Mouse (Mus musculus) right cerebral cortex, postnatal 36 days (tissue): ENCODE measurements at regions not wholly inside any gene's neighbourhood (a gene's known extent, or its start where the extent isn't known, plus 50 kb on each side); places are given as distances from the start of the nearest gene placed in this dataset.

ENCODE experiments used
- DNase-seq, 2 experiments: peaks; one replicate each; pipeline ENCODE4 v3.0.0; 2022; ENCODE audit warnings: low spot score in 2 of 2, mixed read lengths in 1 of 2

DNA sequence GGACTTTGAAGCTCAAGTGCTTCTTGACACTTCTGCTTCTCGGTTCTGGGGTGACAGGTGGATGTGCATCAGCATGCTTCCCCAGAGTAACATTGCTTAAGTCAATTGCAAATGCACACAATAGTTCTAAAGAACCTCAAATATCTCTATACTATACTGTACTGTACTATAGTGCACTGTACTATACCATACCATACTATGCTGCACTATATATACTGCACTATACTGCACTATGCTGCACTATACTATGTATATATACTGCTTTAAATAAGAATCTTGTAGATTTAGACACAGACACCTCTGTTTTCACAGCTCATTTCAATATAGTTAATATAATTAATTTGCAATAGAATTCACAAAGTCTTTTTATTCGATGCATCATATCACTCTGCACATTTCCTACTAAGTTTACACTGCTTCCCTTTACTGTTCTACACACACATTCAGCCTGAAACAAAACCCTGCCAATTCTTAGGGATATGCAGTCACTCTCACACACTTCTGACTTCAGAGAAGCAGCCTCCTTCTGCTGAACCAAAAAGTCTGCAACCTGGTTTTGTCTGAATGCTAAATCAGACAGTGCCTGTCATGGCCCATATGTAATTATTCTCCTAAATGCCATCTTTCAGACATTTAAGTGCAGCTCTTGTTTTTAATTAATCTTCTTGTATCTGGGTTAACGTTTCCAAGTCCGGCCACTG lies 570.8 kb upstream of the Map3k7 start:
- no peak for DNase-seq

DNA sequence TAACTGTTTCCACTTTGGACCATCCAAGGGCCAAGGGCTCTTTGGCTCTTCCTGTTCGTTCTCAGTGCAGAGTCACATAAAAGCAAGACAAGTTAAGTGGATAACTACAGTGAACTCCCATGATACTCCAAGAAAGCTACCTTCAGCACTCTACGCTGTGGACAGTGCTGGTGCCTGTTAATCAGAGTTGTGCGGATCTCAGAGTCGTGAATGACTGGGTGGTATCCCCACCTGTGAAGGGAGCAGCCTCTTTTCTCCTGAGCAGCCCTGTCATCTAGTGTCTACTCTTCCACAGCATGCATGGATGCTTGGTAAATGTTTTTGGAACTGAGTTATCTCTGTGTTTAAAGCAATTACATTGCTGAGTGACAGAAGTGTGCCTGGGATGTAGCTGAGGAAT lies 568.4 kb upstream of the Map3k7 start:
- no peak for DNase-seq

DNA sequence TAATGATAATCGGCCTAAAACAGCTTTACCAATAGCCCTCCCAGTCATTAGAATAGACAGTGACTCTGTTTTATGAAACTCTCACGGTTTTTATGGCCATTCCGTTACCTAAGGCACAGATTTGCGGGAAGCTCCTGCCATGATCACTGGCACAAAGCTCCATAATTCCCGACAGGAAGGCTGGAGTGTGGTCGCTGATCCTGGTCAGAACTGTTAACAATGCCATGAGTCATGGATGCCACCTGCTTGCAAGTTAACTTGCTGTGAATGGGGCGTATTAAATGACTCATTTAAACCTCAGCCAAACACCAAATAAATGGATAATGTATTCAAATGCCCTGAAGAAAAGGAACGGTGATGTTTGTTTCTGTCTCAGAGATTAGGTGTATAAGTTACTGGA lies 559.9 kb upstream of the Map3k7 start:
- no peak for DNase-seq

DNA sequence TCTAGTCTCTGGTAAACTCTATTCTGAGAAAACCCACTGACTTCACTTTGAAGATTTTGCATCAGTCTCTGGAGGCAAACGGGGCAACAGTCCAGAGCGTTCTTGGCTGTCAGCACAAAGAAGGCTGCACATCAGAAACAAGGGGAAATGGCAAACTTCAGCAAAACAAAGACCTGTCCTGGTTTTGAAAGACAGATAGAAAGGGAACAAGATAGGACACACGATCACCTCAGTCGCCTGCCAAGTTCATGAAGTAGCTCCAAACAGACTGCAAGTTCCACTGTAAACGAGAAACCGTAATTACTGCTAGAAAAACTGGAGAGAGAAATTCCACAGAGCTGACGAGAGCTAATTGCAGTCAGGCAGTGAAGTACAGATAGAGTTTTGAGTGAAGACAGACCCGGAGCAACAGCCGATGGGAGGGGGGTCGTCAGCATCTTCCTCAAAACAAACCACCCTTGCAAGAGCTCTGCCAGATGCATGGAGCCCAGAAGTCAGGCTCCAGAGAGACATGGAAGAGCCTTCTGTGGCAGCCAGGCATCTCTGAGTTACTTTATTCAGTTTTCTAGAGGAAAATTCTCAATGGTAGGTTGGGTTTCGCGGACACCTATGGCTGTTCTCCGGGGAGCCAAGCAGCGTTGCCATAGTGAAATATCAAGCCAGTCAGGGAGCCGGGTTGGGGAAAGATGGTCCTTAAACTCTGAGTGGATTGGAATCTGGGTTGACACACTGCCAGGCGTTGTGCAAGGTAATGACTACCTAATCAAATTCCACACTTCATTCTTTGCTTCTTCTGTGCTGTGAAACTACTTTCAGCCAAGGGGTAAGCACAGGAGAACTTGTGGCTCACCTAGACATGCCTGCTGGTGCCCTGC lies 558.8 kb upstream of the Map3k7 start:
- DNase-seq, result no peak

DNA sequence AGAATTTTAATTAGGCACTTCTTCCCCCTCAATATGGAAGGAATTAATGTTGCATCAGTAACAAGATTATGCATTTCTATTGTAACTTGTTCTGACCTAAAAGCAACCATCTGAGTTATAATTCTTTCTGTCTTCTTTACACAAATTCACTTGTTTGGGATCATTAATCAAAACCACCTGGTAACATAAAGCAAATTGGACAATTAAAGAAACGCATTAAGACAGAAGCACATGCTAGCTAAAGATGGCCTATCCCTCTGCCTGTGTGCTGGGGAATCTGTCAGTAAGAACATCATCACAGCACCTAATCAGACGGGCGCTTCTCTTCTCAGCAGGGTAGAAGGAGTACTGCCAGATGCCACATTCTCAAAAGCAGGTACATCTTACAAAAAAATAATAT lies 553.7 kb upstream of the Map3k7 start:
- no peak for DNase-seq

DNA sequence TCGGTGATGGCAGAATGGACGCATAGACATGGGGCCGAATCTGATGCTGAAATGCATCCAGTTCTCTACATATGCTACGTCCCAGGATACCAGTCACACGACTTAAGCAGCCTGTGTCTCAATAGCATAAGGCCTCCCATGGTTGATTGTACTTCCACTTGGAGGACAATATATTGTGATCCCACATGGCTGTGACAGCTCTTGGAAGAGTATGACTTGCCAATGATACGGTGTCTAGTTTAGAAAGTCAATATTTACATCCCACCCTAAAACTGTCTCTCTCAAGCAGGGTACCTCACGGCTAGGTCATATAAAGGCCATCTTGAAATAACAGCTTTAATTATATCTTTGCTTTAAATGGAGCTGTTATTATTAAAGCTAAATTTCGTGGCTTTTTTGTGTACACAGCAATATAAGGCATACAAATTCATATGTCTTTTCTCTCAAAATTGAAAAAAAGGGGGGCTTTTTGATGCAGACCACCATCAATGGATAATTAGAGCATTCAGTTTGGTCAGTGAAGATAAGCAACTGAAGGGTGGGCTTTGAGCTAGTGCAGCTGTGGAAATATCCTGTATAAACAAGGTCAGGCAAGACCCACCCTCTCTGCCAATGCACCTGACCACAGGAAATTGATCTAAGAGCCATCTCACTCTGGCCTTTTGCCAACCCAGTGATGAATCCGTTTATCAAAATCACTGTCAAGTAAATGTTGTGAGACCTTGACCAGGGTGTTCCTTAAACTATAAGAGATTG lies 551.9 kb upstream of the Map3k7 start:
- no peak for DNase-seq

DNA sequence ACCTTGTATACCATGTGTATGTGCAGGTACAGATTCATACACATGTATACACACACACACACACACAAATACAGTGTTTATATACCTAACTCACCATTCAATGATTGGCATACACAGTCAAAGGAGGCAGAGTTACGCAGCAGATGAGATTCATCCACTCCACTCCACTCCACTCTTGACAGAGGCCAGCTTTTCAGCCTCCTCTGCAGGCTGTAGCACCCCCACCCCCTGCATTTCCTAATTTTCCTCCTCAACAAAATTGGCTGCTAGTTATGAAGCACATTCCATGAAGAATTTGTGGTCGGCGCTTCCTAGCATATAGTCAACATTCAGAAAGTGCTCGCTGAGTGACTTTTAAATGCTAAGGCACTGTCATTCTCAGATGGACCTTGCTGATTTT lies 546.7 kb upstream of the Map3k7 start:
- DNase-seq, result no peak

DNA sequence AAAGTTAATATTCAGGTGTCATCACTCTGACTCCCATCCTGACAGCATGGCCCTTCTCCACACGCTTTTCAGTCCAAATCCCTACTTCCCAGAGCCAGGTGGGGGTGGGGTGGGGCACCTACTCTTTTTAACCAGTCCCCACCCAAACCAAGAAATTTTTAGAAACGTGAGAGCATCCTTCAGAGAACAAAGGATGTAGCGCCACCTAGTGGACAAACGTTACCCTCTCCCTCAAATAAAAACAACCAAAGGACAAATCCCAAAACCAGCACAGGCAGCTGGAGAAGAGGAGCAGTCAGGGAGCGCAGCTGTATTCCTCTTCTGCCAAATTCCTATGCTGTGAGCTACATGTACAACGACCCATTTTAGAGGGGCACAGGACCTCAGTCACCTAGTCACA lies 544.7 kb upstream of the Map3k7 start:
- DNase-seq, result peak; percentile 32 to 49

DNA sequence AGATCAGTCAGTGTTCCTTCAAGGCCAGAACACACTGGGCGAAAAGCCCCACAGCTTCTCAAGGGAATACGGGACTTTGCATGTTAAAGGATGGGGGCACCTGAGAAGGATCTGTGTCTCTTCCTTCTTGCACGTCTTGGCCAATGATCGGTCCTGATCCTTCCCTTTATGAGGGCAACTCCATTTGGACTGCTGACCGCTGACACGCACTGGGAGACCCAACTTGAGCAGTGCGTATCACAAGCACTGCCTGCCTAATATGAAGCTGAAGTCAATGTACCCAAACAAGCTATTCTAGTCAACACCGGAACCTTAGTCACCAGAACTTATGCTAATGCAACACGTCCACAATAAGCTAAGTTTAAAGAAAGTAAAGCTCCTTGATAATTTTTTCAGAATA lies 543.7 kb upstream of the Map3k7 start:
- DNase-seq, result no peak

DNA sequence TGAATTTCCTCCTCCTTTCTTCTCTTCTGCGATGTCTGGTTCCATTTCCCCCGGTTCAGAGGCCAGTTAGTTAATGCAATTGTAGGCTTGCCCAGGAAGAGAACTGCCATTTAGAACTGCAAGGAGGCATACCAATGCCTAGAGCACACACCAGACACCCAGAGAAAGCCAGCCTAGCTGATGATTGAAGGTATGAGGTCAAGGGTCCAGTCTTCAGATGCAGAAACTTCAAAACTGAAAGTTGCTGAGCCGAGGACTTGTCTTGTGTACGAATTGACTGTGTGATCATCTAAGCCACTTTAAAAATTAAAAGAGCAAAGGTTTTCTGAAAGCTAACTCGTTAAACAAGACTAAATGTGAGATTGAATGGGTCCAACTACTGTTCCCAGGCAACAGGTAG lies 542.5 kb upstream of the Map3k7 start:
- no peak for DNase-seq

DNA sequence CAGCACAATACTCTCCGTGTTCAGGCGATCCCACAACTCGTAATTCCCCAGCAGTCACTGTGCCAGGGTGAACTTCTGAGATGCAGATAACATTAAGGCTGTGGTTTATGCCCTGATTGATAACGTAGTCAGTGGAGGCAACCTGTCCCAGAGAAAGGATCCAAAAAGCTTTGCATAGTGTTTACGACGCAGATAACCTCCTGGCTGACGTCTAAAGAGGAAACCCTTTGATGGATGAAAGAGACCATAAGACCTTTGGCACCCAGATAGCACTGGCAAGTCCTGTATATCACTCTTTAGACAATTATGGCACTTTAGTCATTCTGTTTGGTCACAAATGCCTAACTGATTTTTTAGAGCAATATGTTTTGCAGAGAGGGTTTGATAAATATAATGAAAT lies 538.8 kb upstream of the Map3k7 start:
- DNase-seq, result no peak

DNA sequence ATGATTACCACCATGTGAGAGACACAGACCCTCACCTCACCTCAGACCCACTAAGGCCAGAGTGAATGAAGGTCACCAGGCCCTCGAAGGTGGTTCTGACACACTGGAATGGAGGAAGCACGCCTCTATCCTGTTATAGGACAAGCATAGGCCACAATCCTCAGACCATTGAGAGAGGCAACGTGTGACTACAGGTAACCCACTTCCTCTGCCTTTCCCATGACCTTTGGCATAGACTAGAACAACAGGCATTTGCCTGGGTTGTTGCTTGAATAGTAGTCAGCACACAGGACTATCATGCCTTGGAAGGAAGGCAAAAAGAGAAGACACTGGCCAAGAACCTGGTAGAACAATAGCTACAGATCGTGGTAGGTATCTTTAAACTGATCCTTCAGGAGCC lies 538.2 kb upstream of the Map3k7 start:
- DNase-seq, result no peak

DNA sequence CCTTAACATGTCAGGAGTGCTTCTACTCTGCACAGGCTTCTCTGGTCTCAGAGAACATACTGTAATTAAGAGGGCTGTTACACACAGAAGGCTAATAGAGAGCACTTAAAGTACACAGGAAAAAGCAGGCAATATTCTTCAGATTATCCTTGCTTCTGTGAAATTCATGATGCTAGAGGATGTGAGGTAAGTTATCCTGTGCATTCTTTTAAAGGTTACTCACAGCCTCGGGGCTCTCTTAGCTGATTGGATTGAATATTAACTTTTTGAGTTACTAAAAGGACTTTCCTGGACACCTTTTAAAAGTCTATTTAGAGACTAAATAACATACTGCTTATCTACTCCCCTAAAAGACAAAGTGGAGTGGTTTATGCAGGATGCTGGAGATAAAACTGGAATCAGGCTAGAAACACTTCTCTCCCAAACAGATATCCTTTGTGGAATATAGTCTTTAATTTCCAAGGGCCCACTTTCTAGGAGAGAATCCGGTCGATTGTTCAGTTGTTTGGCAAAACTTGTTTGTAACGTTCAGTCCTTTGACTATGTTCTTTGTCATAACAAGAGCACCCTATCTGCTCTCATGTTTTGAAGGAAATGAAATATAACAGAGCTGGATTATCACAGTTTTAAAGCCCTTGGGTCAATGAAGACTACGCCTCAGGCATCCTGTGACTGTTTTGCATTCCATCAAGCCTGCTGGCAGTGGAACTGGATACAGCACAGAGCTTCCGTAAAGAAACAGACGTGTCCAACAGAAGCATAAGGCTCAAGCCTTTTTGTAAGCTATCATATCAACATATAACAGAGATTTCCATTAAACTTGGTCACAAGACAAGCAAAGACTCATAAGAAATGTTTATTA lies 537.5 kb upstream of the Map3k7 start:
- DNase-seq, result no peak

DNA sequence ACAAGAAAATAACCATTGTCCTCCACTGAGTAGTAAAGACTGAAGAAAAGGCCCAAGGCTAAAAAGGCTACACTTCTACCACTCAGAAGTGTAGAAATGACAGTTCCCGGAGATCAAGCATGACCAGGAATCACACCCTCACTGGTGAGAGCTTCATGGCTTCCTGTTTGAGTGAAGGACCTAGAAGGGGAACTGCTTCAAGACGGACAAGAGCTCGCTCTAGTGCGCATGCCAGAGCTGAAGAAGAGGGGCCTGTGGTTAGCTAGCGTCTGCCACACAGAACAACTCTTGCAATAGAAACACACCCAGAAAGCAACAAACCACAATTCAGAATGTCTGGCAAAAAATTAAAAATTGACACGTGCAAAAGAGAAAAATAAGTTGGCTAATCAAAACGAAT lies 530.0 kb upstream of the Map3k7 start:
- no peak for DNase-seq

DNA sequence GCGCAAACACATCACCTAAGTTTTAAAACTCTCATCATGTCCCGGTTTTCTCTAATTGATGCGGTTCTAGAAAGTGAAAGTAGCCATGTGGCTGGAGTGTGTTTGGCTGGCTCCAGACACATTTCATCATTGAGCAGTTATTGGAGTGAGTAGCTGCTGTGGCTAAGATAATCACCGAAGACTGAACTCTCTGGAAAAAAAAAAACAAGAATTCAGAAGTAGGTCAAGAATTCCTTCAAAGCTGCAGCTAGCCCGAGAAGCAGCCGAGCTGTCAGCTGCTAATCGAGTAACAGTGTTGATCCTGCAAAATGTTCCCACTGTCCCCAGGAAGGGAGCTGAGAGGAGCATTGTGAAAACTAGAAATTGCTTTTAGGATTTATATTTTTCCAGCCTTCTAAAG lies 509.0 kb upstream of the Map3k7 start:
- no peak for DNase-seq

DNA sequence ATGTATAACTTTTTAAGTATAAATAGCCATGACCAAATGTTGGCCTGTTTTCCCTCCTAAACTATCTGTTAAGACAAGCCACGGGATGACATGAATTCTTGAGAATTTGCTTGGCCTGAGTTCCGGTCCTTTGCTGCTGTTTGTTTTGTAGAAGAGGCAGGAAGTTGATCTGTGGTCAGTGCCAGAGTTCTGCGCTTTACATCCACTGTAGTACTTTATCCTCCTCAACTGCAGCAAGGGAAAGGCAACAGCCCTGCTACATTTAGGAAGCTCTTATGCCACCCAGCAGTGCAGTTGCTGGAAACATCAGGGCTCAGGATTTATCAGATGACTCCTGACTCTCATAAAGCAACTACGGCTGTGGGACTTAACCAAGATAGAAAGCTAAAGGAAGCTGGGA lies 508.4 kb upstream of the Map3k7 start:
- DNase-seq, result no peak

DNA sequence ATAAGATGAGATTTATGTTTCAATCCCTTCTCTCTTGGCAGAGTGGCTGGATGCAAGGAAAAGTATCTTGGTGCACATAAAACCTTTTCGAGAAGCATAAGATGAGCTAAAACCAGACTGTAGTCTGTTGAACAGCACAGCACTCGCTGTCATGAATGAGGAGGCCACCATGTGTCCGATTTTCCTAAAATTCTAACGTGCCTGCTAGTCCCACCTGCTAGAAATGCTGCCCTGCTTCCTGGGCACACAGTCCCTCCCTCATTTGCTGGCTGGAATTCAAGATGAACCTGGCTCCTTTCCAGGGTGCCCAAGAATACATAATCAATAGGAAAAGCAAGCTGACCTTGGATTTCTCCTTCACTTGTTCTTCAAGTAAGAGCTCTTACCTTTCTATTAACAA lies 501.4 kb upstream of the Map3k7 start:
- no peak for DNase-seq

DNA sequence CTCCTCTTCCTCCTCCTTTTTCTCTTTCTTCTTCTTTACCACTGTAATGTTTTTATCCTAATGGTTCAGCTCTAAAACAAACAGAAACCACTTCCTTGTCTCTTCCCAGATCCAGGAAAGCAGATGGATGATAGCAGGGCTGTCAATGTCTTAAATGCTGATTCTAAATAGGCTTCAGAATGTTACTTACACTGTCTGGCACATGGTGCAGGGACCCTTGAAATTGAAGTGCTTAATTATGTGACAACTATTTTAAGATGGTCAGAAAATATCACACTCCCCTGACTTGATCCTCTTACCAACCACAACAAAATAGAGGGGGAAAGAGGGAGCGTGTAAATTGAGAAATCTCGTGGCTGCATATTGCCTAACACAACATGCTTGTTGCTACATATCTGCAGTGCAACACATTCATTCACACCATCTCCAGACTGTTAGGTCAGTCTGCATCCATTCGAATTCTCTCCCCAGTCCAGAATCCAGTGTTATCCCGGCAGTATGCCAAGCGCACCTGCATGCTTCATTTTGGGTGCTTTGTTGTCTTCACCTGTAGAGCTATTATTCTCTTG lies 500.7 kb upstream of the Map3k7 start:
- DNase-seq, result no peak

DNA sequence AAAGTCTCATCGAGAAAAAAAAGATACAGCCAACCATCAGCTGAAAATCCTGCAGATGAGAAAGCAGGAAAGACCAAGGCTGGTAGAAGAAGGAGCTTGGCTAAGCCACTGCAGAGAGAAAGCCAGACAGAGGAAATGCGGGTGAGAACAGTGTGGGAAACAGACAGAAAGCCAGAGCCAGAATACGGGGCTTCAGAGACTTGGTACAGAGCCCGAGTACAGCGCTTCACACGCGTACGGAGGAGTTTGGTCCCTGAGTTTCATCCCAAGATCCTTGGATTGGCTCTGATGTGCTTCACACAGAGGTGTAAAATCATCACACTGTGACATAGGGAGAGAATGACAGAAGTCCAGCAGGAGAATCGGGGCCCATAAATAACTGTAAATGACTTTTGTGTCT lies 495.6 kb upstream of the Map3k7 start:
- no peak for DNase-seq

DNA sequence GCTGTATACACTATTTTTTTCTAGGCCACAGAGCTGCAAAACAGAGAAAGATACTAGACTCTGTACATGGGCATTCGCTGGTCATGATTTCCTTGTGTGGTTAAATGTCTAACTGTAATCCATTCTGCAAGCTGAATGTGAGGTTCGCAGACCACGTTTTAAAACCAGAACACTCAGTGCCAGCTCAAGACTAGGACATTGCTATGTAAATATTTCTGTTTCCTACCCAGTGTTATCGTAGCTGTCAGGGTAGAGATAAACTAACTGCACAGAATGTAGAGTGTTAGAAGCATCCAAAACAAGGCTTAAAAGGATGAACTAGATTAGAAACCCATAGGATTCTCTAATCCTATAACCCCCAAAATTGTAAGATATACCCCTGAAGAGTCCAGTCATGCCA lies 494.1 kb upstream of the Map3k7 start:
- no peak for DNase-seq

DNA sequence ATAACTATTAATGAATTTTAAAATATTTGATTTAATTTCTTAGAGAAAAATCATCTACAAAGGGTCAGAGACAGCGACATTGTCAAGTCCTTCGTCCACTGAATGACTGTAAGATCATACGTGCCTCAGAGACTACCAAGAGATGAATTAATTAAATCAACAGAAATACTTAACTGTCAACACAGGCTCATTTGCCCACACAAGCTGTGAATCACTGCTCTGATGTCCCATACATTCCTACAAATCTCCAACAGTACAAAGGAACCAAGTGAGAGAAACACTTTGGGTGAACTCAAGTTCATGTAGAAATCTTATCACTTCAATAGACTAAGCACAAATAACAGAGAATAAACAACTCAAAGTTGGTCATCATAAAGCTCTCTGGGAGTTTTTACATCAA lies 471.4 kb upstream of the Map3k7 start:
- no peak for DNase-seq
